Mouse (Mus musculus) stomach, postnatal 0 days (tissue): ENCODE results near the gene Ddx28. TPM values are rescaled to one million over a fixed set of nuclear protein-coding genes. Genes with fewer than 3 reads are reported as not detected.

Experiments
- ATAC-seq: fragments of 200-750 bp; cut with Nextera tagmentation; 2 replicates; pipeline ENCODE4 v1.8.0; 2017; ENCODE audit not compliant: low FRiP score, low TSS enrichment
- DNase-seq: peaks from one replicate; pipeline ENCODE4 v3.0.0-alpha.2; 2016; ENCODE audit warnings: low spot score
- H3K27ac ChIP-seq: fragments of 300-500 bp; sonication (generic); replicated peaks from 2 replicates; pipeline ENCODE4 v1.5.1; 2014; ENCODE audit warnings: mild to moderate bottlenecking, control low read depth
- H3K27me3 ChIP-seq: fragments of 300-500 bp; sonication (generic); 2 replicates; pipeline ENCODE4 v1.6.1; 2014; ENCODE audit warnings: low read length; ENCODE audit not compliant: control insufficient read depth, insufficient read depth
- H3K36me3 ChIP-seq: fragments of 300-500 bp; sonication (generic); 2 replicates; pipeline ENCODE4 v1.6.1; 2014; ENCODE audit warnings: low read length, mixed read lengths; ENCODE audit not compliant: control insufficient read depth, insufficient read depth
- H3K4me1 ChIP-seq: fragments of 300-500 bp; sonication (generic); replicated peaks from 2 replicates; pipeline ENCODE4 v1.6.1; 2014; ENCODE audit warnings: antibody characterized with exemption; ENCODE audit not compliant: control insufficient read depth, insufficient read depth
- H3K4me2 ChIP-seq: fragments of 300-500 bp; sonication (generic); replicated peaks from 2 replicates; pipeline ENCODE4 v1.6.1; 2014; ENCODE audit warnings: low read depth, mild to moderate bottlenecking, control low read depth, moderate library complexity
- H3K4me3 ChIP-seq: fragments of 300-500 bp; sonication (generic); 2 replicates; pipeline ENCODE4 v1.5.1; 2014; ENCODE audit warnings: low read depth, low read length, control low read depth
- H3K9ac ChIP-seq: fragments of 300-500 bp; sonication (generic); 2 replicates; pipeline ENCODE4 v1.6.1; 2014; ENCODE audit warnings: mild to moderate bottlenecking, low read length, control low read depth, mixed read lengths
- H3K9me3 ChIP-seq: fragments of 300-500 bp; sonication (generic); 2 replicates; pipeline ENCODE4 v1.6.1; 2016; ENCODE audit warnings: low read length; ENCODE audit not compliant: control insufficient read depth
- CTCF ChIP-seq: IDR thresholded peaks from 2 replicates; pipeline ENCODE4 v1.5.1; 2016; ENCODE audit warnings: antibody characterized with exemption, low read depth, mild to moderate bottlenecking, moderate library complexity
- EP300 ChIP-seq: optimal IDR thresholded peaks from 2 replicates; pipeline ENCODE3; 2016; ENCODE audit warnings: antibody characterized with exemption
- WGBS: fragments of 180-500 bp; shearing (Covaris S2); extraction: QIAGEN DNeasy Blood & Tissue Kit; methylation state at CpG from one replicate; pipeline ENCODE4 v1.1.7; 2014; 5-methylcytosine and 5-hydroxymethylcytosine counted together
- polyA plus RNA-seq: library from polyadenylated mRNA; unstranded; fragments of >200 nt; fragmentation: Nextera tagmentation; extraction: Ambion mirVana; gene quantifications from 2 replicates; pipeline ENCODE4 v1.2.1, GENCODE M21; 2015

The Ddx28 gene
- polyA plus RNA-seq, 1 experiment from 2014 or later: 9.2 TPM

GRCm38 (mm10) chr8:105969367-105969766, 42.3 kb downstream of the Ddx28 start:
- Histone ChIP-seq H3K9me3 (no peaks in the 10 kb centered on the region), H3K4me2 (no peak overlapping the region), H3K27ac (no peak overlapping the region), H3K27me3 (no peaks in the 10 kb centered on the region), H3K9ac (no peak overlapping the region), H3K4me1 (no peaks in the 10 kb centered on the region; the same call in 1 of the 2 replicates), H3K36me3 (no peaks in the 10 kb centered on the region), H3K4me3 (no peak overlapping the region)
- ATAC-seq: no peak
- no peak for DNase-seq
- TF ChIP-seq CTCF (no peak), EP300 (no peak)
- WGBS: 69% methylated on average over 1 of the region's 1 CpGs

DNA sequence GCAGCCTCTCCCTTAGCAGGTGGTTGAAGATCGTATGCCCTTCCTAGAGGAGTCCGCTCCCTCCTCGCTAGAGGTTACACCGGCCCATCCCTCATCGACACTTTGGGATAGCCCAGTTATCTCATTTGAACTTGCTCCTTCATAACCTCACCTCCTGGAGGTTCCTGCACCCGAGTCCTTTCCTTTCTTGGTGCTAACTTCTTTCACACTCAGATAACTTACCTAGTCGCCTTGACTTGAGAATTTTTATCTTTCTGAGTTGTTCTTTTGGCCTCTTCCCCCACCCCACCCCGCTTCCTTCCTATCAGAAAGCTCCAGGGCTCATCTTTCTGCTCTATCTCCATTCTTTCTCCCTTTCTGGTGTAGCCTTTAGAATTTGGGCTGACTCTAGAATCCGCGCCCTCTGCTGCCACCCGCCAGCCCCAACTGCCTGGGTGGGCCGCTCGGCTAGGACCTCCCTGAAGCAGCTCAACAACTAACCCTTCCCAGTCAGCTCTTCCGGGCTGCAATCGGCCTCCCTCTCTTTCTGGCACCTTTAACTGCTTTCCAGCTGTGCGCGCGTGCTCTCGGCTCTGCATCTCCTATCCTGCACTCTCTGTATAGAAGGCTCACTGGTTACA, 44.9 kb downstream of the Ddx28 start:
- Histone ChIP-seq H3K36me3 (no peaks in the 10 kb centered on the region), H3K27ac (peak overlapping the region; percentile 81), H3K9ac (peak overlapping the region; percentile 8; the same call in 1 of the 2 replicates), H3K9me3 (no peaks in the 10 kb centered on the region), H3K4me1 (peaks cover 2% of the 10 kb centered on the region; the same call in 1 of the 2 replicates), H3K4me2 (peak overlapping the region; percentile 68), H3K4me3 (peak overlapping the region; percentile 67), H3K27me3 (no peaks in the 10 kb centered on the region)
- TF ChIP-seq EP300 (no peak), CTCF (peak; percentile 22; the same call in 1 of the 2 replicates)
- 12% methylated on average over 19 of the region's 19 CpGs for WGBS
- DNase-seq (peak; percentile 38), ATAC-seq (peak; percentile 36; the same call in 1 of the 2 replicates)

DNA sequence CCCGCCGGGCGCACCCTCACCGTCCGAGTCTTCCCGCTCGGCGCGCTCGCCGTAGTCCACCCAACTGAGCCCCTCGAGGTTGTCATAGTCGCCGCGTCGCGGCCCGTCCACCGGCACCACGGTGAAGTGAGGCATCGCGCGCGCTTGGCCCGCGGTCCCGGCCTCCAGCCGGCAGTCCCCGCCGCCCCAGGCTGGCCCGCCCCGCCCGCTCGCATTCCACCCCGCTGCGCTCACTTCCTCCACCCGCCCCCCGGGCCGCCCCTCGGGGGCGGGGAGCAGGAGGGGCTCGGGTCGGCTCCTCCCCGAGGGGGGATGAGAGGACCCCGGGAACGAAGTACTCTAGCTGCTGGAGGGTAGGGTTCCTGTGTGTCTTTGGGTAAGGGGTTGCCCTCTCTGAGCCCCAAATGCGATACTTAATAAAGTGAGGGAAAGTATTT, 45.8 kb downstream of the Ddx28 start, which contains the start of gene Slc12a4:
Gene Slc12a4, minus strand, starts transcription at position 193 of the 437 bp plus-strand sequence.
- Histone ChIP-seq H3K36me3 (no peaks in the 10 kb centered on the region), H3K4me2 (peak within 1 kb of the TSS; percentile 68), H3K9me3 (no peaks in the 10 kb centered on the region), H3K27me3 (no peaks in the 10 kb centered on the region), H3K4me1 (peaks cover 2% of the 10 kb centered on the region; the same call in 1 of the 2 replicates), H3K27ac (peak within 1 kb of the TSS; percentile 96), H3K9ac (peak within 1 kb of the TSS; percentile 78), H3K4me3 (peak within 1 kb of the TSS; percentile 67)
- ATAC-seq (peak; percentile 89), DNase-seq (peak; percentile 80)
- under 1% methylated on average over 41 of the region's 47 CpGs for WGBS
- TF ChIP-seq EP300: no peak

GRCm38 (mm10) chr8:105965266-105965904, 46.3 kb downstream of the Ddx28 start:
- Histone ChIP-seq H3K9me3 (no peaks in the 10 kb centered on the region), H3K9ac (peak overlapping the region; percentile 78), H3K27me3 (no peaks in the 10 kb centered on the region), H3K36me3 (no peaks in the 10 kb centered on the region), H3K4me3 (peak overlapping the region; percentile 67), H3K4me1 (peaks cover 2% of the 10 kb centered on the region; the same call in 1 of the 2 replicates), H3K27ac (peak overlapping the region; percentile 96), H3K4me2 (peak overlapping the region; percentile 68)
- WGBS: 3% methylated on average over 40 of the region's 40 CpGs
- peak; percentile 58 for DNase-seq
- TF ChIP-seq CTCF: no peak
- TF ChIP-seq EP300: no peak
- ATAC-seq: peak; percentile 62

DNA sequence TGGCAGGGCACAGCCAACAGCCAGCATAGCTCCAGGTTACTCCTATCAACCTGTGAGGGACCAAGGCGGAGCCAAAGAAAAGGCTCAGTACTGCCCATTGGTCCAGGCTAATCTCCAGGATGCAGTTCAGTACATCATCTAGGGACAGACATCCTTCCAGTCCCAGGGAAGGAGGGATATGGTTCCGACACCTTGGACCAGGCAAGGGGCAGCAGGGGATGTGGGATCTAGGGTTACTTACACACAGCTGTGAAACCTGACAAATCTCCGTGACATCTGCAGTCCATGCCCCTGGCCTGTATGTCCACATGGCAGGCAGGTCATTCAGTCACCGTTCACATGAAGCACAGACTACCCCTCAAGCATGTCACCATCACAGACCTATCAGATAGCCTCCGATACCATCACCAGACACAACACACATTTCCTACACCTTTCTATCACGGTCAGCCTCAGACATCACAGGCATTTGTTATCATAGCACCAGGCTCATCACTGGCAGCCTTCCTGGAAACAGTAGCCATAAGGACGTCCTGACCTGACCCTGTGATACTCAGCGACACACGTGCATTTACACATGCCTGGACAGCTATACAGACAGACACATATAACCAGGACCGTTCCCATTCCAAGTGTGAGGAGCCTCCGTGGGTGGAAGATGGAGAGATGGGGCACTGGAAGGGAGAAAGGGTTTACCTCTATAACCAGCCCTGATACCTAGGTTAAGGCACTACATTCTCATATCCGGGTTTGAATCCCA, 47.0 kb downstream of the Ddx28 start:
- 42% methylated on average over 12 of the region's 12 CpGs for WGBS
- Histone ChIP-seq H3K9ac (peak overlapping the region; percentile 78), H3K9me3 (no peaks in the 10 kb centered on the region), H3K36me3 (no peaks in the 10 kb centered on the region), H3K27ac (no peak overlapping the region), H3K4me2 (peak overlapping the region; percentile 68), H3K27me3 (no peaks in the 10 kb centered on the region), H3K4me1 (peaks cover 2% of the 10 kb centered on the region; the same call in 1 of the 2 replicates), H3K4me3 (peak overlapping the region; percentile 67)
- TF ChIP-seq EP300 (no peak), CTCF (no peak)
- no peak for ATAC-seq
- peak; percentile 12 for DNase-seq
